Mouse (Mus musculus) erythroblast, embryonic 14.5 days (primary cell): ENCODE results near the gene Smim24.

Experiments used
- GATA1 ChIP-seq: IDR thresholded peaks from 2 replicates; pipeline ENCODE4 v1.6.1; 2012; ENCODE audit warnings: low read length, inconsistent platforms, mixed read lengths
- TAL1 ChIP-seq: IDR thresholded peaks from 3 replicates; pipeline ENCODE4 v1.6.1; 2012; ENCODE audit warnings: low read length, inconsistent platforms, mixed read lengths

DNA sequence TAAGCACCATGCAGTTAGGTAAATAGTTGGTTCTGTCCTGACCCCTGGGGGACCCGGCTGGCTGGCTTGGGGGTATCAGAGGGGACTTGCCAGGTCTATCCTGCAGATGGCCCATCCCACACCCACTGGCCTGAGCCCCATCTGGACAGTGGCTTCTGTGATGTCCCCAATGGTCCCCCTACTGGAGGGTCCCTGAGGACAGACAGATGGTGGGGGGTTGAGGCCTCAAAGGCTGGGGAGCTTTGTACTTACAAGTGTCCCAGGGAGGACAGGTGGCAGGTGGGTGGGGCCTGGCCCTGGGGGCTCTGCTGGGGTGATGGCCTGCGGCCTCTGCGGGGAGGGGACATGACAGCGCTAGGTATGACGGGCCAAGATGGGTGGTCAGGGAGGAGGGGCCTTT is 6.4 kb downstream of the Smim24 start:
- TF ChIP-seq GATA1 (no peak), TAL1 (no peak)
